Mouse (Mus musculus) forebrain, embryonic 16.5 days (tissue): ENCODE measurements at regions not wholly inside any gene's neighbourhood (a gene's known extent, or its start where the extent isn't known, plus 50 kb on each side); places are given as distances from the start of the nearest gene placed in this dataset.
A peak's percentile ranks its signal among the peaks of the same experiment; 100 is the strongest.
"Not testable (repeated sequence)": the region's sequence is repeated elsewhere in the genome, so short reads cannot be mapped to it uniquely, and the experiment has no call there.

Source experiments
- ATAC-seq: fragments of 200-750 bp; cut with Nextera tagmentation; 2 replicates; pipeline ENCODE4 v1.8.0; 2017; ENCODE audit warnings: mild to moderate bottlenecking, moderate library complexity
- H3K27ac ChIP-seq: fragments of 300-500 bp; sonication (generic); 2 replicates; pipeline ENCODE4 v1.5.1; 2014; ENCODE audit warnings: low read length, control low read depth
- H3K27me3 ChIP-seq: fragments of 300-500 bp; sonication (generic); replicated peaks from 2 replicates; pipeline ENCODE4 v1.6.1; 2014; ENCODE audit warnings: low read length; ENCODE audit not compliant: control insufficient read depth, insufficient read depth
- H3K36me3 ChIP-seq: fragments of 300-500 bp; sonication (generic); 2 replicates; pipeline ENCODE4 v1.6.1; 2014; ENCODE audit not compliant: control insufficient read depth, insufficient read depth
- H3K4me1 ChIP-seq: fragments of 300-500 bp; sonication (generic); replicated peaks from 2 replicates; pipeline ENCODE4 v1.6.1; 2014; ENCODE audit warnings: low read length; ENCODE audit not compliant: control insufficient read depth, insufficient read depth
- H3K4me2 ChIP-seq: fragments of 300-500 bp; sonication (generic); 2 replicates; pipeline ENCODE4 v1.6.1; 2014; ENCODE audit warnings: mild to moderate bottlenecking, low read length, control low read depth
- H3K4me3 ChIP-seq: fragments of 300-500 bp; sonication (generic); replicated peaks from 2 replicates; pipeline ENCODE4 v1.5.1; 2014; ENCODE audit warnings: mild to moderate bottlenecking, low read length, control low read depth
- H3K9ac ChIP-seq: fragments of 300-500 bp; sonication (generic); replicated peaks from 2 replicates; pipeline ENCODE4 v1.6.1; 2014; ENCODE audit warnings: low read depth, low read length, control low read depth
- H3K9me3 ChIP-seq: fragments of 300-500 bp; sonication (generic); 2 replicates; pipeline ENCODE4 v1.6.1; 2016; ENCODE audit warnings: low read length; ENCODE audit not compliant: control insufficient read depth
- WGBS: fragments of 180-500 bp; shearing (Covaris S2); extraction: QIAGEN DNeasy Blood & Tissue Kit; methylation state at CpG from one replicate; pipeline ENCODE4 v1.1.7; 2014; 5-methylcytosine and 5-hydroxymethylcytosine counted together

GRCm38 (mm10) chr9:98228907-98229306 lies 58.3 kb upstream of the Nmnat3 start:
- no peak overlapping the region for H3K27ac ChIP-seq
- peak; percentile 40; the same call in 1 of the 2 replicates for ATAC-seq
- H3K36me3 ChIP-seq = no peaks in the 10 kb centered on the region
- H3K9ac ChIP-seq = no peak overlapping the region
- 66% methylated on average over 7 of the region's 7 CpGs for WGBS
- H3K27me3 ChIP-seq = no peaks in the 10 kb centered on the region
- H3K4me2 ChIP-seq = no peak overlapping the region
- H3K9me3 ChIP-seq = no peaks in the 10 kb centered on the region
- no peak overlapping the region for H3K4me3 ChIP-seq
- no peaks in the 10 kb centered on the region for H3K4me1 ChIP-seq

GRCm38 (mm10) chr9:98234731-98235130 lies 52.5 kb upstream of the Nmnat3 start:
- not testable (repeated sequence) for H3K27ac ChIP-seq, ATAC-seq, H3K9ac ChIP-seq, H3K36me3 ChIP-seq, H3K4me3 ChIP-seq, H3K27me3 ChIP-seq, H3K4me1 ChIP-seq, H3K4me2 ChIP-seq, H3K9me3 ChIP-seq
- WGBS = 52% methylated on average over 2 of the region's 2 CpGs
